Mouse (Mus musculus): ENCODE measurements around the gene Myog. TPM values are rescaled to one million over a fixed set of nuclear protein-coding genes. Genes with fewer than 3 reads are reported as not detected.

The Myog gene
- polyA plus RNA-seq, 2 experiments from 2014 or later: not detected

DNA sequence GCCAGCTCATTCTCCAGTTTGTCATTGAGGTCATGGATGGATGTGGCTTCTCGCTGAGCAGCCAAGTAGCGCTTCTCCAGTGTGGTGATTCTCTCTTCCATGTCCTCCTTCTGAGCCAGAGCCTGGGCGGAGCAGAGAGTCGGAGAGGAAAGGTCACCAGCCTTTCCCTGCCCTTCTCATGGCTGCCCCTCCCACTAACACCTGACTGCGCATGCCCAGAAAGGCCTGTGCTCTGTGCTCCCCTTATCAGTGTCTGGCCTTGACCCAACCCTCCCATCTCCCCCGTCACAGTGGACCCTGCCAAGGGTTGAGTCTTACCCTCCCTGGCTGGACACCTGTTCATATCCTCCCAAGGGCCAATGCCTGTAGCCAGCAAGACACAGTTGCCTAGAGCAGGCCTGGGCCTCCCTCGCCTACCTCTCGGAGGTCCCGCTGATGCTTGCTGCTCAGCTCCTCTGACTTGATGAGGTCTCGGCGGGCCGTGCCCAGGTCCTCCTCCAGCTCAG is 37.1 kb downstream of the Myog start:
- no peak for ATAC-seq

DNA sequence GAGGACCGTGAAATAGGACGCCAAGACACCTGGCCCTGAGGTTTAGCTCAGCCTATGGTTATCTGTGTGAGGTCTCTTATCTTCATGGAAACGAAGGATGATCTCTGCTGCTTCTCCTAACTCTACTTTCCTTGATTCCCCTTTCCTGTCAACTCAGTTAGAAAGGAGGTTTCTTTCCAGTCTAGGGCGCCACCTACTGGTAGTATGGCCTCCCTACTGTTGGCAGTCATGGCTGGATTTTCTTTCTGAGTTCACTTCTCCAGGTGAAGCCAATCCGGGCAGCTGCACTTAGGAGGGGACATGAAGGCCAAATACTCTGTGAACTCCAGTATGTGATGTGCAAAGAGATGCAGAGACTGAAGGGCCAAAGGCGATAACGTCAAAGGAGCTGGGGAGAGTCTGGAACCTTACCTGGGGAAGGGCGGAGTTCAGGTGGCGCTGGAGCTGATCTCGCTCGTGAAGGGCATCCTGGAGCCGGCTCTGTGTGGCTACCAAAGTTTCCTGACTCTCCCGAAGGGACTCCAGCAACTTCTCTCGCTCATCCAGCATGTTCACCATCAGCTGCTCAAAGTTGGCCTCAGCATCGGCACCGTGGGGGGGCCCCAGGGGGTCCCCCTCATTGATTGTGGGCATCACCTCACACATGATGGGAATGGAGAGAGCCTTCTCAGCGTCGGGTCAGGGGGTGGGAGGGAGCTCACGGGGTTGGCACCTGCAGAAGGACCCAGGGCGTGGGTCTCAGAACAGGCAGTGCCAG is 42.3 kb downstream of the Myog start:
- no peak for ATAC-seq

DNA sequence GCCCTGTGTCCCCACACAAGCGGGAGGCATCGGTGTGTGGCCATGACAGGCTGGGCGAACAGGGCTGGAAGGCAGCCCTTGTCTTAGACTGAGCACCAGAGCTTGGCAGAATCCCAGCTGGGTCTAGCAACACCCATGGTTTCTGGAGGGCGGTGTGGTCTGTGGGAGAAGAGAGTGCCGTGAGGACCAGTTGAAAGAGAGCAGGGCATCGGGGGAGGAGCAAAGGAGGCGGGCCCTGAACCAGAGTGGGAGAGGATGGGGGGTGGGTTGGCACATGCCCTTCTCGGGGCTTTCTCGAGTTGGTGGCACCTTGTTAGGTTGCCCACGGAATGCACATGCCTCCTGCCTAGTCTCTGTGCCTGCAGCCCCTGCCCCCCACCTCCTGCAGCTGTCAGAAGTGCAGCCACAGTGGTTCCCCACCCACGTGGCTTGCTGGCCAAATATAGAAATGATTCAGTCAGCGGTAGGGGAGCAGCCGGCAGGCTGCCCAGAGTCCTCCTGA is 43.0 kb downstream of the Myog start, which contains the start of gene Ppfia4:
Gene Ppfia4, minus strand, starts transcription at position 159 of the 502 bp plus-strand sequence.
- ATAC-seq: no peak

DNA sequence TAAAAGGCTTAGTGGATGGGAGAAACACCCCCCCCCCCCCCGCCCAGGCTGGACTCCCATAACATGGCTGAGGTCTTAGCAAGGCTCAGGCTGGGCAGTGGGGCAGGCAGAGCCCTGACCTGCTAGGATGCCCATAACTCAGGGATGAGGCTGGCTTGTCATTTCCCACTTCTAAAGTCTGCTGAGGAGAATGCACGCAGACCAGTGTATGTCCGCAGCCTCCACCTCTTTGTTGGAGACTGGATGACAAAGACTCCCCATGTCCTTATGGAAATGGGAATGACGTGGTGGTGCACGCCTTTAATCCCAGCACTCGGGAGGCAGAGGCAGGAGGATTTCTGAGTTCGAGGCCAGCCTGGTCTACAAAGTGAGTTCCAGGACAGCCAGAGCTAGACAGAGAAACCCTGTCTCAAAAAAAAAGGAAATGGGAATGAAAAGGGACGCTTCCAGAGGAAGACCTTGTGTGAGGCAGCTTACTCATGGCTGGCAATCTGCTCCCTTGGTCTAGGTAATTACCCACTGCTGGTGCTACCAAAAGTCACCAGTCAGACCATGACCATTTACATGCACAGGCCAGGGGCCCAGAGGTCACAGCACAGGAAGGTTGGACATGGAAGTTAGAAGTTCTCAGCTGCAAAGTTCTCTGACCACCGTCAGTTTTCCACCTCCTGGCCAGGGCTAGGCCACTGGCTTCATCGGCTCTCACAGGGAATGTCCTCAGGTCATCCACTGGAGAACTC is 43.8 kb downstream of the Myog start:
- ATAC-seq: no peak

DNA sequence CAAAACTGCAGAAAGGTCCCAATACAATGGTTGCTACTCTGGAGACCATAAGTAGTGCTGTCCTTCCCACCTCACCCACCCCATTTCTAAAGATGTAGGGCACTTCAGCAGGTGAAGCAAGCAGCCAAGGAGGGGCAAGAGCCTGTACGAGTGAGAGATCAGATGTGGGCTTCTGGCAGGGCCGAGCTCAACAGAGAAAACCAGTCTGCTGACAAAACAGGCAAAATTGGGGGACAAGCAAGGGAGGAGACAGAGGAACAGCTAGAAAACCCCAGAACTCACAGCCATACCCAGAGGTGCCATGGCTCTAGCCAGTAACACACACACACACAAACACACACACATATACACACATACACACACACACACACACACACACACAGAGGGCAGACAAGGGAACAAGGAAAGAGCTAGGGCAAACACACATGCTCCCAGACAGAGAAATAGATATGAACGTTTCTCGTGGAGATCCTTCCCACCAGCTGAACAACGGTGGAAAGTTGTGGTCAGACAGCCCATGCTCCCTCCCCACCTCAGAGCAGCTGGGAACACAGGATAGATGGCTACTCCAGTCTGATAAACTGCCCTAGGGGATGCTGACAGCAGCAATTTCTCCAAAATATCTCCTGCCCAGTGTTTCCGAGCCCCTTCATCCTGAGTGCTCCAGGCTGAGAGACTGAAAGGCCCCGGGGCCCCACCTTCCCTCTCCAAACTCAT is 44.5 kb downstream of the Myog start:
- no peak for ATAC-seq

DNA sequence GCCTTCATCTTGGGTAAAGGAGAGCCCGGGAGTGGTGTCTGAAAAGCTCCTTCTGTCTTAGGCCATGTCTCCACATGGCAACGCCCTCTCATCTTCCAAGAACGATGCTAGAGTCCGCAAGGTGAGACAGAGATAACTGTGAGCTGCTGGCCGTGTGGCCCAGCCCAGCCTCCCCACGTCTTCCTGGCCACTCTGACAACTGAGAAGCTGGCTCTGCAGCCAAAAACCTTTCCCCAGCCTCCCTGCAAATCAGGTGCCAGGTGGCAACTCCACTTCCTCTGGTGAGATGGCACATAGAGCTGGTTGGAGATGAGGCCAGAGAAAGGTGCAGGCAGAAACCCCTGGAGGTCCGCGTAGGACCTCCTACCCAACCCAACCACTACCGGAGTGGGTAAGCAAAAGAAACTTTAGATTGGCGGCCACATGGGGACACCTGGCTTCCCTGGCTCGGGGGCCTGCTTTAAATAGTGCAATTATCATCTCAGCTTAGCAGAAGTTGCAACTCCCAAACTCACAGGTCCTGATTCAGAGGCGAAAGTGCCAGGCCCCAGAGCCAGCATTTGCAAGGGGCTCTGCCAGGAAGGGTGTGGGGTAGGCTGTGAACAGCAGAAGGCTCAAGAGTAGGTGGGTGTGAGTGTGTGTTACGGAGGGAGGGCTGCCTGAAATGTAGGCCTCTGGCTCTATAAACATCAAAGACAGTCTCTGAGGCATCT is 45.6 kb downstream of the Myog start:
- no peak for ATAC-seq

DNA sequence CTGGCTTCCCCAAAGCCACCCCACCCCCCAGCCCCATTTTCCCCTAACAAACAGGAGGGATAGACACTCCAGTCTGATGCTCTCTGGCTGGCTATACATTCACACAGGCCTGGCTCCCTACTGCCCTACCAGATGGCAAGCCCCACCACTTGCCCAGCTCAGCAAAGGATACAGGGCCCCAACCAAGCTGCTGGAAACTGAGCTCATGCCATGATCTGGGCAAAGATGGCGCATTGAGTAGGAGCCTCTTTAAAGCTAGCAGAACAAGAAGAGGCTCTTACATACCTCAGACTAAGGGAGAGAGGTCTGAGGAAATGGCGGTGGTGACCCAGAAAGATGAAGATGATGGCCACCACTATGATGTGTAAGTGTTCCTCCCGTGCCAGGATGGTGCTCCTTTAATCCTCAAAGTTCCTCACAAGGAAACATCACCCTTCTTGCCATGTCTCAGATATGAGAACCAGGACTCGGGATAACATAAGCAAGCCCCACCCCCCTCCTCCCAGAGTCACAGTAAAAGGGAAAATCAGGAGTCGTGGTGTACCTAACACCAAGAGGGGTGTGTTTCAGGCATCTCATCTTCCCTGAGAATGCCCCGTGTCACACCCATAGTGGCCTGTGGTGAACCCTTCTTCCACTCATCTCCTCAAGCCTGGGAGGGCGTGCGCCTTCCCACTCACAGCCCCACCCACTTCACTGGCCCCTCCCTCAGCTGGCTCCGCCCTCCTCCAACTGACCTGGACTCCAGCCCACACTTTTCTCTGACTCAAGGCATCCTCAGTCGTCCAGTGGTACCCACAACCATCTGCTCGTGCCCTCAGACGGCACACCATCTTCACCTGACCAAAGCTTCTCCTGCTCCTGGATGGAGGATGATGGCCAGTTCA is 46.4 kb downstream of the Myog start:
- ATAC-seq: no peak

DNA sequence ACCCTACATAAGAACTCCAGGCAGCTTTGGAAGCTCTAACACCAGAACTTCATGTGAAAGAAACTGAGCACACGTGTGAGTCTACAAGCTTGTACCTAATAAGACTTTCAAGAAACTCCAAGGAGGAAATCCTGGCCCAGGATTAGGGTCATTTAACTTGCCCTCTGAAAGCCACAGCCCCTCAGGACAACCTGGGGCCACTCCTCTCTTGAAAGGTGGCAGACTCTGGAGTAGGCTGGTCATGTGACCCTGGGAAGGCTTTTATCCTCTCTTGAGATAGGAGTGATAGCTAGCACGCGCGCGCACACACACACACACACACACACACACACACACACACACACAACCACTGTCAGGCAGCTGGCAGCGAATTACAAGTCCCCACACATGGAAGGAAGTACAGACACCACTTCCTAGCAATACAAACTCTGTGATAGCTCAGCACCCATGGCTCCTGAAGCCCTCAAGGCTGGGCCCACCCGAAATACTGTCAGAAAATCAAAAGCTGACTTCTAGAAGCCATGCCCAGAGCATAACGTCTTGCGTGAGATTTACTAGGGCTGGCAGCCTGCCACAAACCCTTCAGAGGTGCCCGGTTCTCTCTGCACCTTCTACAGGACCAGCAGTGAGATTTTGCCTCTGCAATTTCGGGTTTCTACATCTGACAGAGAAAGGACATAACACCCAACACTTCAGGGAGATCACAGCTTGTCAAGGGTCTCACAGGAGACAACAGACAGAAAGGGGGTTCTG is 47.3 kb downstream of the Myog start:
- no peak for ATAC-seq

DNA sequence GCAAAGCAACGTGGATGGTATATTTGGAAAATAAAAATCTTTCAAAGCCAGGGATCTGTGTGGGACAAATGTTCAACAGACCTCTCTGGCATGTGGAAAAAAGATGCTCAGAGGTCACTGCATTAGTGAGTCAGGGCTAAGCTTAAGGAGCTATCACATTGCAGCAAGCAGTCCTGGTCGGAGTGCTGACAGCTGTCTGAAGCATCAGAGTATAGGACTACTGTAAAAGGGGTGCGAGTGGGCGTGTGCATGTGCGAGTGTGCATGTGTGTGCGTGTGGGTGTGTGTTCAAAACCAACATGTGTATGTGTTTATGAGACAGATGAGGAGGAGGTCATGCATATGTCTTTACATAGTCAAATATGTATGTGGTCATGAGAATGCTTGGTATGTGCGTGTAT is 49.4 kb downstream of the Myog start:
- ATAC-seq: no peak

DNA sequence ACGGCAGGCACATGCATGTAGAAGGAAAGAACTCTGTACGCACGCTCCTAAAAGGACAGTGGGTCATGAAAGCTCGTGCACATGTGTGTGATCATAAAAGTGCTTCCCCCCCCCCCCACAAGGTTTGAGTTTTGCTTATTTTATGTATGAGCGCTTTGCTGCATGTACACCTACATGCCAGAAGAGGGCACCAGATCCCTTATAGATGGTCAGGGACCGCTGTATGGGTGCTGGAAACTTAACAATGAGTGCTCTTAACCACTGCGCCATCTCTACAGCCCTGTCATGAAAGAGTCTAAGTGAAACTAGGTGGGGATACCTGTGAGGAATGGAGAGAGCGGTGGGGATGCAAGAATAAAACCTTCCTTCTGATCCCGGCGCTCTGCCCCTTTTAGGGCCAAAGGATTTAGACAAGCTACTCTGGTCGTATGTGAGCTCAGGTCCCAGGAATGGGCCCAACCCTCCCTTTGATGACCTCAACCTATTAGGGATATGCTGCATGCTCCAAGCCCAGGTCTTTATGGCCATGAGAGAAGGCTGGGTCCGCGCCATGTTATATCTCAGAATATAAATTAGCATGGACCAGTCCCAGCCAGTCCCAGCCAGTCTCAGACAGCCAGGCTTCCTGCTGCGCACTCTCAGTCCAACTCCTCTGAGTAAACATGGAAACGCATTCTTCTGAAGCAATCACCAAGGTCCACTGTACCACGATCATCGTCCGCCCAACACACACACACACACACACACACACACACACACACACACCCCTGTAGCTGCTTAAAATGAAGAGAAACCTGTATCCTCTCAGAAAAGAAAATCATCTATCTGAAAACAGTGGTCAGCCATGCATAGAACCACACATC is 50.2 kb downstream of the Myog start:
- ATAC-seq: no peak

DNA sequence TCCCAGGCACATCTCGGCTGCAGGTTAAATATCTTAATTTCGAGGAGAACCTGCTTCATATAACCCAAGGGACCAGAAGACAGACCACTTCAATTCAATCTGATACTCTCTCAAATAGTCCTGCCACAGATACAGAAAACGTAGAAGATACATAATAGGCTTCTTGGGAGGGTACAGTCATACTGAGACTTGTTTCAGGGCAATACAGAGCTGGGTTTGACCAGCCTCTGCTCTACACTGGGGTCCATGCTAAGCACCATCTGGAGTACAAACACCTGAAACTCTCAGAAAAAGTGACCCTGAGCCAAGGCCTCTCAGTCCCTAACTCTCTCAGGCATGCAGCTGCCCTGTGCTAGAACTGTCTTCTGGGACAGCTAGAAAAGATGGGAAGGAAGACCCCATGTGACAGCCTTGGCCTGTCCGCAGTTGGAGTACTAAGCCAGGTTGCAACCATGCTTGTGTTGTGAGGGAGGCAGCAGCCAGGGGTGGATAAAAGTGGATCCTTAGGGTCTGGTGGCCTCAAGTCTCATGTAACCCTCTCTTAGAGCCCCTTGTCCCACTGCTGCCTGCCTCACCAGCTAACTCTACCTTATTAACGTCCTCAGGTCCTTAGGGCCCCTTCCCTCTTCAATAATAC is 52.0 kb downstream of the Myog start:
- ATAC-seq: no peak

Other genes with a start within 250 kb of the Myog start
- gene Btg2, start 210.9 kb upstream of the Myog start, polyA plus RNA-seq (2017; shearing (Covaris generic)): 100 to 1,000 TPM; 174 to 181 TPM
- not detected for gene Chit1, start 178.7 kb upstream of the Myog start, polyA plus RNA-seq (2017; shearing (Covaris generic))
- gene Chil1, start 107.8 kb upstream of the Myog start, polyA plus RNA-seq (2017; shearing (Covaris generic)): not detected
- gene Mybph, start 96.5 kb upstream of the Myog start, polyA plus RNA-seq (2017; shearing (Covaris generic)): not detected
- gene Adora1, start 54.6 kb upstream of the Myog start, polyA plus RNA-seq (2017; shearing (Covaris generic)): under 1 TPM in 1 of 2 experiments, not detected in 1; 0.15 TPM
- under 1 TPM in 1 of 2 experiments, not detected in 1; 0.15 TPM for gene Ppfia4, start 42.9 kb downstream of the Myog start, polyA plus RNA-seq (2017; shearing (Covaris generic))
- gene Tmem183a, start 72.0 kb downstream of the Myog start, polyA plus RNA-seq (2017; shearing (Covaris generic)): 10 to 100 TPM; 23.6 to 33.3 TPM
- not detected for gene 4933406M09Rik, start 96.0 kb downstream of the Myog start, polyA plus RNA-seq (2017; shearing (Covaris generic))
- gene Cyb5r1, start 115.6 kb downstream of the Myog start, polyA plus RNA-seq (2017; shearing (Covaris generic)): 10 to 100 TPM; 17.0 to 17.1 TPM
- 10 to 100 TPM; 32.7 to 33.2 TPM for gene Adipor1, start 125.4 kb downstream of the Myog start, polyA plus RNA-seq (2017; shearing (Covaris generic))
- gene Klhl12, start 165.5 kb downstream of the Myog start, polyA plus RNA-seq (2017; shearing (Covaris generic)): 10 to 100 TPM; 10.7 to 12.2 TPM
- gene Rabif, start 204.7 kb downstream of the Myog start, polyA plus RNA-seq (2017; shearing (Covaris generic)): 10 to 100 TPM; 34.2 to 42.6 TPM

Data from activated CD4-positive, CD25-positive, alpha-beta regulatory T cell, adult 4 months (primary cell).